Mouse (Mus musculus) midbrain, embryonic 16.5 days (tissue): ENCODE results near the gene Olfr704. TPM values are rescaled to one million over a fixed set of nuclear protein-coding genes. Genes with fewer than 3 reads are reported as not detected.
"Not testable (repeated sequence)": the region's sequence is repeated elsewhere in the genome, so short reads cannot be mapped to it uniquely, and the experiment has no call there.

ENCODE experiments used
- ATAC-seq: fragments of 200-750 bp; cut with Nextera tagmentation; 2 replicates; pipeline ENCODE4 v1.8.0; 2017; ENCODE audit warnings: moderate TSS enrichment
- H3K27ac ChIP-seq: fragments of 300-500 bp; sonication (generic); 2 replicates; pipeline ENCODE4 v1.5.1; 2014; ENCODE audit warnings: mild to moderate bottlenecking, low read length, mixed read lengths
- H3K27me3 ChIP-seq: fragments of 300-500 bp; sonication (generic); 2 replicates; pipeline ENCODE4 v1.6.1; 2014; ENCODE audit warnings: low read depth, low read length, mixed read lengths; ENCODE audit not compliant: control insufficient read depth, insufficient read depth
- H3K36me3 ChIP-seq: fragments of 300-500 bp; sonication (generic); 2 replicates; pipeline ENCODE4 v1.6.1; 2014; ENCODE audit warnings: mild to moderate bottlenecking, low read length, moderate library complexity, mixed read lengths; ENCODE audit not compliant: control insufficient read depth, insufficient read depth
- H3K4me1 ChIP-seq: fragments of 300-500 bp; sonication (generic); 2 replicates; pipeline ENCODE4 v1.6.1; 2014; ENCODE audit warnings: mild to moderate bottlenecking, low read length, mixed read lengths; ENCODE audit not compliant: control insufficient read depth, insufficient read depth
- H3K4me2 ChIP-seq: fragments of 300-500 bp; sonication (generic); 2 replicates; pipeline ENCODE4 v1.6.1; 2014; ENCODE audit warnings: mild to moderate bottlenecking, low read length, mixed read lengths
- H3K4me3 ChIP-seq: fragments of 300-500 bp; sonication (generic); 2 replicates; pipeline ENCODE4 v1.5.1; 2014; ENCODE audit warnings: low read depth, mild to moderate bottlenecking, low read length, moderate library complexity, mixed read lengths
- H3K9ac ChIP-seq: fragments of 300-500 bp; sonication (generic); 2 replicates; pipeline ENCODE4 v1.6.1; 2014; ENCODE audit warnings: low read depth, low read length, mixed read lengths
- H3K9me3 ChIP-seq: fragments of 300-500 bp; sonication (generic); replicated peaks from 2 replicates; pipeline ENCODE4 v1.6.1; 2014; ENCODE audit warnings: mild to moderate bottlenecking, low read length, mixed read lengths; ENCODE audit not compliant: control insufficient read depth, poor library complexity, severe bottlenecking
- WGBS: fragments of 180-500 bp; shearing (Covaris S2); extraction: QIAGEN DNeasy Blood & Tissue Kit; methylation state at CpG from one replicate; pipeline ENCODE4 v1.1.7; 2014; 5-methylcytosine and 5-hydroxymethylcytosine counted together
- polyA plus RNA-seq: library from polyadenylated mRNA; unstranded; fragments of >200 nt; fragmentation: Nextera tagmentation; extraction: Ambion mirVana; gene quantifications from 2 replicates; pipeline ENCODE4 v1.2.1, GENCODE M21; 2015

The Olfr704 gene
- polyA plus RNA-seq = not detected in 2 replicates

DNA sequence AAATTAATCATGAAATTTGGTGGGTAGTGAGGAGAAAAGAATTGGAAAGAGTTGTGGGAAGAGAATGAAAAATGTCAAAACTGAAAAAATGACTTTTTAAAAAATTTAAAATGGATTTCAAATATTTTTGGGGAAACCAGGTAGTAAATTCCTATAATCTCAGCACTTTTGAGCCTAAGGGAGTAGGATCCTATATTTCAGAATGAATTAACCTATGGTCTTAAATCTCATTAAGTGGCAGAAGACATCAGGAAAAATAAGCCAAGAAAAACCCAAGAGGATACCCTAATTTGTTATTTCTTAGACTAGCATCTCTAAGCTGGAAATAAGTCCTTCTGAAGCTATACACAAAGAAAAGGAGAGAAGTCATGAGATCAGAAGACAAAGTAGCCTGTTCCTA, at the start of gene Olfr704:
Gene Olfr704 (plus strand): TSS at position 301 of the 400 bp plus-strand sequence.
- no peaks in the 10 kb centered on the region for H3K27me3 ChIP-seq
- H3K9me3 ChIP-seq = peaks cover 2% of the 10 kb centered on the region; the same call in 1 of the 2 replicates
- no peak within 1 kb of the TSS for H3K4me3 ChIP-seq
- no peak within 1 kb of the TSS for H3K27ac ChIP-seq
- no peak within 1 kb of the TSS for H3K9ac ChIP-seq
- no peak for ATAC-seq
- no peak within 1 kb of the TSS for H3K4me2 ChIP-seq
- H3K4me1 ChIP-seq = no peaks in the 10 kb centered on the region
- H3K36me3 ChIP-seq = no peaks in the 10 kb centered on the region

DNA sequence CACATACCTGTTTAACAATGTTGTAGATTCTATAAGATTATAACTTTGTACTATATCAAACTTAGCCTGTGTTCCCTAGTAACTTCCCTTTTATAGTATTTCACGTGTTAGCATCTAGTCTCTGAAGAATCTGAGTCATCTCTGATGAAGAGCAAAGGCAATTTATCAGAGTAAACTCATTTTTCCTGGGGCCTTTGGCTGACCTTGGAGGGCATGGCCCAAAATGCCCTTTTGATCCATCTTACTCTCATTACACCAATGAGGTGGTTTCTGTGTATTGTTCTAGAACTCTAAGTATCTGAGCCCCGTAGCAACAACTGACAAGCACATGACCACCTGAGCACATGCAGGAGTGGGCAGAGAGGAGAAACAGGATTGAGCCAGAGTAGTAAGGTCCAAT, 49.2 kb upstream of the Olfr704 start, which contains the start of gene Olfr701:
Gene Olfr701 (plus strand): TSS at position 301 of the 400 bp plus-strand sequence.
- no peaks in the 10 kb centered on the region for H3K4me1 ChIP-seq
- ATAC-seq = no peak
- H3K36me3 ChIP-seq = no peaks in the 10 kb centered on the region
- no peak within 1 kb of the TSS for H3K27ac ChIP-seq
- H3K9ac ChIP-seq = no peak within 1 kb of the TSS
- no peak within 1 kb of the TSS for H3K4me3 ChIP-seq
- WGBS = 74% methylated on average over 2 of the region's 2 CpGs
- no peaks in the 10 kb centered on the region for H3K27me3 ChIP-seq
- no peak within 1 kb of the TSS for H3K4me2 ChIP-seq
- H3K9me3 ChIP-seq = no peaks in the 10 kb centered on the region

DNA sequence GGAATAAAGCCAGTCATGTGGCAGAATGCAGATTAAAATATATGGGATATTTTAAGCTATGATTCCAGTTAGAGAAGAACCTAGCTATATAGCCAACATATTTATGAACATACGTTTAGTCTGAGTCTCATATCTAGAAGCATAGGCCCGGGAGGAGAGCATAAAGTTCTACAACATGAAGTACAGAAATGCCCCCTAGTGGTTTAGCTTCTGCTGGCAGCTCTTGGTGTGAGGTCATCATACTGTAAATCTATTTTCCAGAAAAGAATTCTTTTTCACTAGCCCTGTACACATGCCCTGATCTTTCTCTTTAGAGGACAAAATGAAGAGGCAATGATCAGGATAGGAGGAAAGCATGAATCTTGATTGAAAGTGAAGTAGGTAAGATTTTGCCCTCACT, 47.2 kb upstream of the Olfr704 start:
- 64% methylated on average over 2 of the region's 2 CpGs for WGBS
- H3K4me1 ChIP-seq = no peaks in the 10 kb centered on the region

DNA sequence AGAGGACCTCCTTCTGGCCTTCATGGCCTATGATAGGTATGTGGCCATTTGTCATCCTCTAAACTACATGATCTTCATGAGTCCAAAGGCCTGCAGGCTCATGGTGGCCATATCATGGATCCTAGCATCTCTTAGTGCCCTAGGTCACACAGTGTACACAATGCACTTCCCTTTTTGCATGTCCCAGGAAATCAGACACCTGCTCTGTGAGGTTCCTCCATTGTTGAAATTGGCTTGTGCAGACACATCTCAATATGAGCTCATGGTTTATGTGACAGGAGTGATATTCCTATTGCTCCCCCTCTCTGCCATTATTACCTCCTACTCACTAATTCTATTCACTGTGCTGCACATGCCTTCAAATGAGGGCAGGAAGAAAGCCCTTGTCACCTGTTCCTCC, 44.6 kb upstream of the Olfr704 start:
- H3K36me3 ChIP-seq = no peaks in the 10 kb centered on the region
- no peaks in the 10 kb centered on the region for H3K4me1 ChIP-seq
- no peak for ATAC-seq
- no peaks in the 10 kb centered on the region for H3K27me3 ChIP-seq
- no peak overlapping the region for H3K27ac ChIP-seq
- no peak overlapping the region for H3K4me2 ChIP-seq
- no peak overlapping the region for H3K9ac ChIP-seq
- no peak overlapping the region for H3K4me3 ChIP-seq
- no peaks in the 10 kb centered on the region for H3K9me3 ChIP-seq

More for the DNA sequence above, 47.2 kb upstream of the Olfr704 start:
- Histone ChIP-seq H3K9me3 (no peaks in the 10 kb centered on the region), H3K36me3 (no peaks in the 10 kb centered on the region), H3K27me3 (no peaks in the 10 kb centered on the region), H3K9ac (no peak overlapping the region), H3K27ac (no peak overlapping the region), H3K4me3 (no peak overlapping the region), H3K4me2 (no peak overlapping the region)
- no peak for ATAC-seq

DNA sequence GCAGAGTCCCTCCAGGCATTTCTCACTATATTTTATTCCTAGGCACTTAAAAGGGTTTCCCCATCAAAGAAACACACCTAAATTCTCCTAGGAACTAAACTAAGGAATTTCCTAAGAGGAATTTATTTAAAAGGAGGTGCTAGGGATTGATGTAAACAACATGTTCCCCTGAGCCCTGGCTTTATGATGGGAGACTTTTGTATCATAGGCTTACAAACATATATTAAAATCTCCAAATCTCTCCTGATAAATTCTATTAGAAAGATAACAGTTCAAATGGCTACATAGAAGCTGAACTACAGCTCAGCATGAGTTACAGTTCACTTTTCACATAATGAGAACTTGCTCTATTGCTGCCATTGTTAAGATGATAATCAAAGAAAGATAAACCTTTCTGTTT, 29.2 kb upstream of the Olfr704 start, which contains the start of gene Olfr702:
Gene Olfr702 (minus strand): TSS at position 101 of the 400 bp plus-strand sequence.
- no peaks in the 10 kb centered on the region for H3K9me3 ChIP-seq
- H3K4me3 ChIP-seq = no peak within 1 kb of the TSS
- H3K4me1 ChIP-seq = no peaks in the 10 kb centered on the region
- no peaks in the 10 kb centered on the region for H3K36me3 ChIP-seq
- H3K9ac ChIP-seq = no peak within 1 kb of the TSS
- ATAC-seq = no peak
- no peak within 1 kb of the TSS for H3K4me2 ChIP-seq
- no peak within 1 kb of the TSS for H3K27ac ChIP-seq
- no peaks in the 10 kb centered on the region for H3K27me3 ChIP-seq

DNA sequence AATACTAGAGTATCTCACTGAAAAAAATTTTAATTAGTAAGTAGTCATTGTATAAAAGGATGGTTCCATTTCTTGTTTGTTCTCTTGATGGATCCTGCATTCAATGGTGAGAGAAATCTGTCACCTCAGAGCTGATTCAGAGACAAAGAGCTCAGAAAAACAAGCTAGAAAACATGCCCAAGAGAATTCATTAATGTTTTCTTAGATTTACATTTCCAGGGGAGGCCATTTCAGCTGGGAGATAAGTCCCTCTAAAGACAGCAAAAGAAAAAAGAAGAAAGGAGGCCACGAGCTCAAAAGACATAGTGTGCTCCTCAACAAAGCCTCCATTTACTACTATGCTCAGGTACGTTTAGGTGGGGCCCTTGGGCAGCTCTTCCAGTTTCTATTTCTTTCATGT, 19.9 kb upstream of the Olfr704 start, which contains the start of gene Olfr703:
Gene Olfr703 (plus strand): TSS at position 301 of the 400 bp plus-strand sequence.
- WGBS = 68% methylated on average over 2 of the region's 2 CpGs

DNA sequence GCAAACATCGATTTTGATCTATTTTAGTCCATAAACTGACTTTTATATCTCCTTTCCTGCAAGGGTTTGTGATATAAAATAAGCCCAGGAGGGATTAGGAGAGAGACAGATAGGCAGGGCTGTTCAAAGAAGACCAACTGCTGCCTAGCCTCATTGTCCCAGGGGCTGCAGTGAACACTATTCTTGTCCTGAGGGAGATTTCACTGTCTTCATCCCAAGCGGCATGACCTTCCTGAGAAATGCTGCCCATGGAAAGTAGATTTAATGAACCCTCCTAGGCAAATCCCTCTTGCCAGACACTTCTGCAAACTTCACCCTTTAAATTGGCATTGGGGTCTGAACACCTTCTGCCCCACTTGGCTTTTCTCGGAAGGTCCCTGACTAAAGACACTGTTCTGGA, 13.8 kb downstream of the Olfr704 start, which contains the start of gene Olfr705:
Gene Olfr705 (minus strand): TSS at position 101 of the 400 bp plus-strand sequence.
- Histone ChIP-seq H3K36me3 (no peaks in the 10 kb centered on the region), H3K4me3 (no peak within 1 kb of the TSS), H3K9me3 (no peaks in the 10 kb centered on the region), H3K27me3 (no peaks in the 10 kb centered on the region), H3K9ac (no peak within 1 kb of the TSS), H3K4me1 (no peaks in the 10 kb centered on the region), H3K4me2 (no peak within 1 kb of the TSS), H3K27ac (no peak within 1 kb of the TSS)
- 70% methylated on average over 3 of the region's 3 CpGs for WGBS
- ATAC-seq = no peak

More for the DNA sequence above, 19.9 kb upstream of the Olfr704 start, which contains the start of gene Olfr703:
- Histone ChIP-seq H3K9ac (no peak within 1 kb of the TSS), H3K4me1 (no peaks in the 10 kb centered on the region), H3K4me2 (no peak within 1 kb of the TSS), H3K27ac (no peak within 1 kb of the TSS), H3K4me3 (no peak within 1 kb of the TSS), H3K9me3 (no peaks in the 10 kb centered on the region), H3K36me3 (no peaks in the 10 kb centered on the region), H3K27me3 (no peaks in the 10 kb centered on the region)
- no peak for ATAC-seq

DNA sequence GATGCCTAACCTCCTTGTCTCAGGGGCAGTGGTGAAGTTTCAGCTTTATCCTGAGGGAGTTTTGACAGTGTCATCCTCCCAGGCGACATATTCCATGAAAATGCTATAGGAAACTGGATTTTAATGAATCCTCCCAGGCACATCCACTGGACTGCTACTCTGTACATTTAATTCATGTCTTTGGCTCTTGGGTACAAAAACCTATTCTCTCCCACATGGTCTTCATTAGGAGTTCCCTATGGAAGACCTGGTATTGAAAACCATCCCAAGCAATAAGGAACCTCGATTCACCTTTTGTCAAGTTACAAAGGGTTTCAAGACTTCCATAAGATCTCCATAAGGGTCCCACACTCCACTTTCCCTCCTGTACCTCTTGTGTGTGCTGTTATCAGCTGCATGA, 25.1 kb downstream of the Olfr704 start, which contains the start of gene Olfr706:
Gene Olfr706 (minus strand): TSS at position 101 of the 400 bp plus-strand sequence.
- H3K9ac ChIP-seq = no peak within 1 kb of the TSS
- no peak within 1 kb of the TSS for H3K27ac ChIP-seq
- H3K4me3 ChIP-seq = no peak within 1 kb of the TSS
- WGBS = 82% methylated on average over 2 of the region's 2 CpGs
- H3K27me3 ChIP-seq = no peaks in the 10 kb centered on the region
- no peak within 1 kb of the TSS for H3K4me2 ChIP-seq
- no peaks in the 10 kb centered on the region for H3K4me1 ChIP-seq
- H3K9me3 ChIP-seq = no peaks in the 10 kb centered on the region
- no peaks in the 10 kb centered on the region for H3K36me3 ChIP-seq
- ATAC-seq = no peak

DNA sequence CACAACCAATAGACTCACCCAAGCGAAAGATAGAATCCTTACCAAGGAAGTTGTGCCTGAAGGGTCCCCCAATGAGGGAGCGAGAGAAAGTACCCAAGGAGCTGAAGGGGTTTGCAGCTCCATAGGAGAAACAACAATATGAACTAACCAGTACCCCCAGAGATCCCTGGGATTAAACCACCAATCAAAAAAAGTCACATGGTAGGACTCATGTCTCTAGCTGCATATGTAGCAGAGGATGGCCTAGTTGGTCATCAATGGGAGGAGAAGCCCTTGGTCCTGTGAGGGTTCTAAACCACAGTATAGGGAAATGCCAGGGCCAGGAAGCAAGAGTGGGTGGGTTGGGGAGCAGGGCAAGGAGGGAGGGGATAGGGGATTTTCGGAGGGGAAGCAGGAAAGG, 38.2 kb downstream of the Olfr704 start, which contains the start of gene Olfr707:
Gene Olfr707 (minus strand): TSS at position 101 of the 400 bp plus-strand sequence.
- not testable (repeated sequence) for H3K9me3 ChIP-seq, H3K4me2 ChIP-seq, H3K4me1 ChIP-seq, ATAC-seq, H3K9ac ChIP-seq, H3K36me3 ChIP-seq, H3K4me3 ChIP-seq, H3K27me3 ChIP-seq, H3K27ac ChIP-seq
- 94% methylated on average over 3 of the region's 3 CpGs for WGBS
